Mouse (Mus musculus) lung, postnatal 14 days (tissue): ENCODE measurements around the gene Umps.

Experiments used
- DNase-seq: peaks from one replicate; pipeline ENCODE4 v3.0.0; 2021

The Umps gene

GRCm38 (mm10) chr16:33966538-33967282, at the start of gene Umps:
TSS of gene Umps (minus strand) at chr16:33967038.
- DNase-seq, result peak; percentile 87

GRCm38 (mm10) chr16:34011991-34012845, 45.4 kb upstream of the Umps start:
- DNase-seq, result no peak

GRCm38 (mm10) chr16:34009567-34009966, 42.7 kb upstream of the Umps start:
- no peak for DNase-seq

GRCm38 (mm10) chr16:34005986-34006385, 39.1 kb upstream of the Umps start:
- DNase-seq, result no peak

GRCm38 (mm10) chr16:34004128-34004578, 37.3 kb upstream of the Umps start:
- peak; percentile 57 for DNase-seq

- DNase-seq, result no peak
Measured at GRCm38 (mm10) chr16:34003566-34004127, 36.8 kb upstream of the Umps start.

- peak; percentile 11 for DNase-seq
Measured at GRCm38 (mm10) chr16:34000715-34001114, 33.9 kb upstream of the Umps start.

GRCm38 (mm10) chr16:33999388-33999787, 32.5 kb upstream of the Umps start:
- DNase-seq, result peak; percentile 72

- no peak for DNase-seq
Measured at GRCm38 (mm10) chr16:33998011-33998410, 31.2 kb upstream of the Umps start.

GRCm38 (mm10) chr16:33996030-33996429, 29.2 kb upstream of the Umps start:
- DNase-seq, result peak; percentile 75

- no peak for DNase-seq
Measured at GRCm38 (mm10) chr16:33995496-33995895, 28.7 kb upstream of the Umps start.

GRCm38 (mm10) chr16:33994321-33994720, 27.5 kb upstream of the Umps start:
- no peak for DNase-seq

- no peak for DNase-seq
Measured at GRCm38 (mm10) chr16:33990712-33991111, 23.9 kb upstream of the Umps start.

- DNase-seq, result no peak
Measured at GRCm38 (mm10) chr16:33989106-33989505, 22.3 kb upstream of the Umps start.

GRCm38 (mm10) chr16:33988358-33989012, 21.6 kb upstream of the Umps start:
- DNase-seq, result peak; percentile 71

- DNase-seq, result no peak
Measured at GRCm38 (mm10) chr16:33986993-33987392, 20.2 kb upstream of the Umps start.

- DNase-seq, result no peak
Measured at GRCm38 (mm10) chr16:33985372-33985771, 18.5 kb upstream of the Umps start.

- DNase-seq, result no peak
Measured at GRCm38 (mm10) chr16:33983712-33984111, 16.9 kb upstream of the Umps start.

- DNase-seq, result no peak
Measured at GRCm38 (mm10) chr16:33979855-33980254, 13.0 kb upstream of the Umps start.

- DNase-seq, result peak; percentile 14
Measured at GRCm38 (mm10) chr16:33967283-33967640, 424 bp upstream of the Umps start.

- DNase-seq, result no peak
Measured at GRCm38 (mm10) chr16:33965878-33966537, 830 bp downstream of the Umps start.

GRCm38 (mm10) chr16:33963509-33963908, 3.3 kb downstream of the Umps start:
- DNase-seq, result no peak

GRCm38 (mm10) chr16:33954793-33955192, 12.0 kb downstream of the Umps start:
- DNase-seq, result no peak
